Mouse (Mus musculus) cerebellum, postnatal 14 days (tissue): ENCODE results near the gene Rab4b.

Experiments
- DNase-seq, 2 experiments: peaks; one replicate each; pipeline ENCODE4 v3.0.0; 2021; ENCODE audit warnings: mixed read lengths in 2 of 2

Gene Rab4b

GRCm38 (mm10) chr7:27182498-27182897 is 3.8 kb upstream of the Rab4b start:
- peak in 1 of 2 experiments; percentile 40 for DNase-seq

- peak; percentile 75 to 79 for DNase-seq
Measured at GRCm38 (mm10) chr7:27180837-27181695, 2.4 kb upstream of the Rab4b start, which contains the start of the genes Gm21983 and Mia. Gene Gm21983, minus strand, starts transcription at chr7:27181086. Gene Mia, minus strand, starts transcription at chr7:27181157.

- peak; percentile 73 to 76 for DNase-seq
Measured at GRCm38 (mm10) chr7:27180036-27180435, 1.3 kb upstream of the Rab4b start.

GRCm38 (mm10) chr7:27179217-27179918 is 672 bp upstream of the Rab4b start:
- no peak for DNase-seq

- no peak for DNase-seq
Measured at GRCm38 (mm10) chr7:27177942-27178323, 763 bp downstream of the Rab4b start.

- no peak for DNase-seq
Measured at GRCm38 (mm10) chr7:27174896-27175295, 3.8 kb downstream of the Rab4b start.

GRCm38 (mm10) chr7:27174496-27174895 is 4.2 kb downstream of the Rab4b start:
- no peak for DNase-seq

GRCm38 (mm10) chr7:27170981-27171380 is 7.7 kb downstream of the Rab4b start:
- DNase-seq: no peak

- DNase-seq: no peak
Measured at GRCm38 (mm10) chr7:27168371-27168770, 10.3 kb downstream of the Rab4b start.

- no peak for DNase-seq
Measured at GRCm38 (mm10) chr7:27167475-27168094, 11.1 kb downstream of the Rab4b start.

- DNase-seq: peak; percentile 98
Measured at GRCm38 (mm10) chr7:27166614-27167474, 11.9 kb downstream of the Rab4b start, which contains the start of gene Egln2. Gene Egln2, minus strand, starts transcription at chr7:27166802.

GRCm38 (mm10) chr7:27166229-27166613 is 12.5 kb downstream of the Rab4b start:
- DNase-seq: peak; percentile 87 to 89

- DNase-seq: no peak
Measured at GRCm38 (mm10) chr7:27165696-27166095, 13.0 kb downstream of the Rab4b start.

GRCm38 (mm10) chr7:27165007-27165655 is 13.6 kb downstream of the Rab4b start:
- peak; percentile 80 to 83 for DNase-seq

GRCm38 (mm10) chr7:27164112-27164947 is 14.4 kb downstream of the Rab4b start:
- peak; percentile 56 to 66 for DNase-seq

GRCm38 (mm10) chr7:27163450-27163805 is 15.3 kb downstream of the Rab4b start:
- peak; percentile 36 to 48 for DNase-seq

- peak in 1 of 2 experiments; percentile 9 for DNase-seq
Measured at GRCm38 (mm10) chr7:27162780-27163449, 15.8 kb downstream of the Rab4b start.

GRCm38 (mm10) chr7:27161744-27162143 is 17.0 kb downstream of the Rab4b start:
- peak in 1 of 2 experiments; percentile 12 for DNase-seq

GRCm38 (mm10) chr7:27160921-27161320 is 17.8 kb downstream of the Rab4b start:
- DNase-seq: no peak

- DNase-seq: peak; percentile 89 to 94
Measured at GRCm38 (mm10) chr7:27159882-27160281, 18.8 kb downstream of the Rab4b start.
